Mouse (Mus musculus) activated CD4-positive, CD25-positive, alpha-beta regulatory T cell, adult 9 weeks (primary cell): ENCODE data around the gene Atox1. TPM values are rescaled to one million over a fixed set of nuclear protein-coding genes. Genes with fewer than 3 reads are reported as not detected.

Experiments
- polyA plus RNA-seq: library from polyadenylated mRNA; unstranded; fragments of 100-300 nt; shearing (Covaris generic); gene quantifications from one replicate; pipeline ENCODE4 v1.2.1, GENCODE M21; 2017

Gene Atox1
- 207 TPM for polyA plus RNA-seq

GRCm38 (mm10) chr11:55461019-55461645, at the start of gene Atox1:
TSS of gene Atox1 (minus strand) at chr11:55461239.

GRCm38 (mm10) chr11:55469048-55469843, 8.2 kb upstream of the Atox1 start, which contains the start of gene G3bp1:
TSS of gene G3bp1 (plus strand) at chr11:55469685.

GRCm38 (mm10) chr11:55422978-55423377, 38.1 kb downstream of the Atox1 start, which contains the start of gene Sparc:
TSS of gene Sparc (minus strand) at chr11:55423183.

Other genes starting within 250 kb of the Atox1 start
- gene Fat2, start 124.7 kb downstream of the Atox1 start, polyA plus RNA-seq, result not detected
- 0.57 TPM for gene Sparc, start 38.1 kb downstream of the Atox1 start, polyA plus RNA-seq
- 165 TPM for gene G3bp1, start 8.4 kb upstream of the Atox1 start, polyA plus RNA-seq
- gene Glra1, start 147.0 kb upstream of the Atox1 start, polyA plus RNA-seq, result not detected